Mouse (Mus musculus) fibroblast of lung, adult 2 months (primary cell): ENCODE measurements around the gene Krtap6-1.
"Not testable (repeated sequence)": the region's sequence is repeated elsewhere in the genome, so short reads cannot be mapped to it uniquely, and the experiment has no call there.

Experiments
- DNase-seq: peaks from one replicate; pipeline ENCODE4 v3.0.0-alpha.2; 2011; ENCODE audit warnings: low read depth

The Krtap6-1 gene

DNA sequence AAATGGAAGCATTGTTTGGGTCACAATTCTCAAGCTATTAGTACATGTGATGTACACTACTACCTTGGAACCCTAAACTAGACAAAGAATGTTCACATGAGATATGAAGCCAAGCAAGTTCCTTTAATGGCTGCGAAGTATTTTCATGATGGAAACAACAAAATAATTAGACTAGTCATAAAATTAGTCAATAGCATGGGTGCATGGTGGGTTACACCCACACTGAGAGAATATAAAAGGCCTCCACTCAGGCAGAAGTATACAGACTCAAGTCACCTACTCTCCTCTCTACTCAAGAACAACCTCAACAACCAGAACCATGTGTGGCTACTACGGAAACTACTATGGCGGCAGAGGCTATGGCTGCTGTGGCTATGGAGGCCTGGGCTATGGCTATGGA is at the start of gene Krtap6-1:
Gene Krtap6-1 (plus strand): TSS at position 301 of the 400 bp plus-strand sequence.
- DNase-seq = not testable (repeated sequence)

DNA sequence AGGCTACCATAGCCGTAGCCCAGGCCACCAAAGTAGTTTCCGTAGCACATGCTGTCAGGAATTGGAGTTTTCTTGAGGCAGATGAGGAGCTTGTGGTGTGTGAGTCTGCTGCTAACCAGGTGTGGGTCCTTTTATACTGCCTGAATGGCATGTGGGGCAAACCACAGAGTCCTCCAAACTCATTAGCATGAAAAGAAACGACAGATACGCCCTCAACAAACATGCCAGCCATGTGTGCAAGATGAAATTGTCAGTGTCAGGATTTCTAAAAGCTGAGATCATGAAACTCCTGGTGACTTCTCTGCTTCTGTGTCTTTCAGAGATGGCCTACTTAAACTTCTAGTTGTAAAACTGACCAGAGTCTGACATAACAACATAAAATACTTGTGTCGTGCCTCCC is 20.8 kb upstream of the Krtap6-1 start, which contains the start of gene Krtap22-2:
Gene Krtap22-2 (minus strand): TSS at position 101 of the 400 bp plus-strand sequence.
- no peak for DNase-seq

DNA sequence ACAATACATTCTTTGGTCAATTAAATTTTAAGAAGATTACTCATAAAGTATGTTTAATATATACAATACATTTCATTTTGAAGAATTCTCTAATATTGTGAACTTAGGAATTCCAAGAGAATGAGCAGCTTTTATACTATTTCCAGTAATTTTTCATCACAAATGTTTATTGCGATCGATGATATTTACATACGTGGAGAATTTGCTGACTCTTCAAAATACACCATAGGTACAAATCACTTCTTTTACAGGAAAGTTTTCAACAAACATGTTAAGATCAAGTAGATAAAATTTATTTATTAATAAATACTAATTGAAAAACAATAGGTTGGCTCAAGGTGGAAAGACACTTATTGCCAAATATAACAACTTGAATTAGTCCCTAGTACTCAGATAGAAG is 17.5 kb upstream of the Krtap6-1 start:
- no peak for DNase-seq

DNA sequence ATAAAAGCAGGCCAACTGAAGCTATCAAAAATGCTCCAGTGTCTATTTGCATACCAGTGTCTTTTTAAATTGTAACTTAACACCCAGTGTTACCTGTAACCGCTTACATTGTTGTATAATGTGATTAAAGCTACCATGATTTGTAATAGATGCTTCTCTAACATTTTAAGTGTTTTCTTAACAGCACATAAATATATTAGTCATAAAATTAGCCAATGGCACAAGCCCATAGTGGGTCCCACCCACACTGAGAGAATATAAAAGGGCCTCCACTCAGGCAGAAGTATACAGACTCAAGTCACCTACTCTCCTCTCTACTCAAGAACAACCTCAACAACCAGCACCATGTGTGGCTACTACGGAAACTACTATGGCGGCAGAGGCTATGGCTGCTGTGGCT is 16.5 kb upstream of the Krtap6-1 start, which contains the start of gene Gm10229:
Gene Gm10229 (plus strand): TSS at position 301 of the 400 bp plus-strand sequence.
- DNase-seq = not testable (repeated sequence)

DNA sequence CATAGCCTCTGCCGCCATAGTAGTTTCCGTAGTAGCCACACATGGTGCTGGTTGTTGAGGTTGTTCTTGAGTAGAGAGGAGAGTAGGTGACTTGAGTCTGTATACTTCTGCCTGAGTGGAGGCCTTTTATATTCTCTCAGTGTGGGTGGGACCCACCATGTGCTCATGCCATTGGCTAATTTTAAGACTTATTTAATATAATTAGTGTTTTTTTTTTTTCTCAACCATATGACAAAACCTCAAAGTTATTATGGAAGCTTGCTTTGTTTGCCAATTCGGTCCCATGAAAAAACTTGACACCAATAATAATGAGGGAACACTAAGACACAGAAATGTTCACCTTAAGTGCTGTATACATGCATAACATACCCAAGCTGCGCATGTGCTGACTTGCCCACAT is 9.9 kb downstream of the Krtap6-1 start, which contains the start of gene Gm10228:
Gene Gm10228 (minus strand): TSS at position 101 of the 400 bp plus-strand sequence.
- not testable (repeated sequence) for DNase-seq

DNA sequence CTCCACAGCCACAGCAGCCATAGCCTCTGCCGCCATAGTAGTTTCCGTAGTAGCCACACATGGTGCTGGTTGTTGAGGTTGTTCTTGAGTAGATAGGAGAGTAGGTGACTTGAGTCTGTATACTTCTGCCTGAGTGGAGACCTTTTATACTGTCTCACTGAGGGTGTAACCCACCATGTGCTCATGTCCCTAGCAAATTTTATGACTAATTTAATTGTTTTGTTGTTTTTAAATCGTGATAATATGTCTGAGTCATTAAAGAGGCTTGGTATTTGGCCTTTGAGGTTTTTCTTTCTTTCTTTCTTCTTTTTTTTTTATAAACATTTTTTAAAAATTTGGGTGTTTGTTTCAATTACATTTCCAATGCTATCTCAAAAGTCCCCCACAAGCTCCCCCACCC is 16.3 kb downstream of the Krtap6-1 start, which contains the start of gene Krtap6-5:
Gene Krtap6-5 (minus strand): TSS at position 101 of the 400 bp plus-strand sequence.
- DNase-seq = no peak

DNA sequence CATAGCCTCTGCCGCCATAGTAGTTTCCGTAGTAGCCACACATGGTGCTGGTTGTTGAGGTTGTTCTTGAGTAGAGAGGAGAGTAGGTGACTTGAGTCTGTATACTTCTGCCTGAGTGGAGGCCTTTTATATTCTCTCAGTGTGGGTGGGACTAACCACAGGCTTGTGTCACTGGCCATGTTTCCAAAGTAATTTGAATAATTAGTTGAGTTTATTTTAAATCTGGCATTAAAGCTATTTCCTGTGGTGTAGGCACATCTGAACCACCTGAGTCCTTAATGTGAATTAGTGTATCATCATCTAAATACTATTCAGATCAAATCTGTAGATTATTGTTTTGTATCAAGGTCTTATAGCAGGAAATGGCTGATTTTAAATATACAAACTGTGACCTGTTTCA is 32.4 kb downstream of the Krtap6-1 start, which contains the start of gene 1110025L11Rik:
Gene 1110025L11Rik (minus strand): TSS at position 101 of the 400 bp plus-strand sequence.
- DNase-seq = not testable (repeated sequence)

DNA sequence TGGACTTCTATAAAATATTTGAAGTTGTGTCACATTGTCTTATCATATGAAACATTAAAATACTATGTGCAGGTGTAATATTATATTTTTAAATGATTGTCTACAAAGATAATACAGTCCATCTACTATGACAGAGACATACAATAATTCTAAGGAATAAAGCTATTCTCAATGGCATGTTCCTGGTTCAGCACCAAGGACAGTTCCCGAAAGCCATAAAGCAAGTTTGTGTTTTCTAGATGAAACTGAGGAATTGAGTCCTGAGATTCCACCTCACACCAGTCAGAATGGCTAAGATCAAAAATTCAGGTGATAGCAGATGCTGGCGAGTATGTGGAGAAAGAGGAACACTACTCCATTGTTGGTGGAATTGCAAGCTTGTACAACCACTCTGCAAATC is 39.5 kb downstream of the Krtap6-1 start:
- not testable (repeated sequence) for DNase-seq
